Mouse (Mus musculus) bone marrow, adult 2 months (tissue): ENCODE results near the gene Adssl1. TPM values are rescaled to one million over a fixed set of nuclear protein-coding genes. Genes with fewer than 3 reads are reported as not detected.

ENCODE experiments used
- H3K27ac ChIP-seq: fragments of 200-500 bp; 2 replicates; pipeline ENCODE4 v1.5.1; 2012; ENCODE audit warnings: low read depth, mild to moderate bottlenecking, control low read depth, inconsistent platforms, low read length; ENCODE audit not compliant: control insufficient read depth, poor library complexity, insufficient read depth
- H3K4me1 ChIP-seq: fragments of 200-500 bp; 2 replicates; pipeline ENCODE4 v1.6.1; 2011; ENCODE audit warnings: low read length; ENCODE audit not compliant: control insufficient read depth, insufficient read depth
- H3K4me3 ChIP-seq: fragments of 200-500 bp; replicated peaks from 2 replicates; pipeline ENCODE3; 2011; ENCODE audit warnings: mild to moderate bottlenecking, low read depth, low read length, control low read depth; ENCODE audit not compliant: control insufficient read depth
- CTCF ChIP-seq: fragments of 200-500 bp; IDR thresholded peaks from 2 replicates; pipeline ENCODE4 v1.5.1; 2011; ENCODE audit warnings: low read length, control low read depth; ENCODE audit not compliant: control insufficient read depth, insufficient read depth
- POLR2A ChIP-seq: fragments of 200-500 bp; IDR thresholded peaks from 2 replicates; pipeline ENCODE4 v1.6.1; 2011; ENCODE audit warnings: low read depth, mild to moderate bottlenecking, control low read depth, low read length, borderline replicate concordance; ENCODE audit not compliant: control insufficient read depth
- WGBS: fragments of 180-500 bp; shearing (Covaris S2); methylation state at CpG from one replicate; pipeline ENCODE4 v1.1.7; 2018; 5-methylcytosine and 5-hydroxymethylcytosine counted together
- polyA plus RNA-seq: library from polyadenylated mRNA; stranded (reverse); fragments of >200 nt; gene quantifications from 2 replicates; pipeline ENCODE4 v1.2.4, GENCODE M21; 2011; ENCODE audit warnings: low replicate concordance; ENCODE audit not compliant: missing spikeins, insufficient read depth, insufficient read length

Gene Adssl1
- polyA plus RNA-seq, 1 experiment, result 44.8 TPM

- peak overlapping the region; percentile 78 for H3K27ac ChIP-seq
- peaks cover 2% of the 10 kb centered on the region; the same call in 1 of the 2 replicates for H3K4me1 ChIP-seq
- peak overlapping the region; percentile 59 for H3K4me3 ChIP-seq
- TF ChIP-seq POLR2A (peak; percentile 21; the same call in 1 of the 2 replicates), CTCF (no peak)
- WGBS, result 38% methylated on average over 10 of the region's 10 CpGs
Measured at GRCm38 (mm10) chr12:112667619-112668297, 47.9 kb downstream of the Adssl1 start.

GRCm38 (mm10) chr12:112670718-112671393 lies 51.0 kb downstream of the Adssl1 start:
- 55% methylated on average over 9 of the region's 9 CpGs for WGBS
- Histone ChIP-seq H3K4me1 (peaks cover 2% of the 10 kb centered on the region; the same call in 1 of the 2 replicates), H3K27ac (no peak overlapping the region), H3K4me3 (no peak overlapping the region)
- TF ChIP-seq POLR2A (no peak), CTCF (no peak)

GRCm38 (mm10) chr12:112671891-112672290 lies 52.0 kb downstream of the Adssl1 start:
- WGBS, result 88% methylated on average over 7 of the region's 7 CpGs
- TF ChIP-seq POLR2A (no peak), CTCF (no peak)
- Histone ChIP-seq H3K27ac (no peak overlapping the region), H3K4me3 (no peak overlapping the region), H3K4me1 (peaks cover under 1% of the 10 kb centered on the region; the same call in 1 of the 2 replicates)

GRCm38 (mm10) chr12:112672744-112673575 lies 53.1 kb downstream of the Adssl1 start:
- H3K27ac ChIP-seq, result peak overlapping the region; percentile 94
- WGBS, result 4% methylated on average over 21 of the region's 21 CpGs

GRCm38 (mm10) chr12:112673576-112674091 lies 53.8 kb downstream of the Adssl1 start:
- peak overlapping the region; percentile 75 for H3K4me3 ChIP-seq
- H3K27ac ChIP-seq, result peak overlapping the region; percentile 94
- TF ChIP-seq CTCF, result no peak
- TF ChIP-seq POLR2A, result no peak; the same call in 1 of the 2 replicates
- 3% methylated on average over 67 of the region's 68 CpGs for WGBS
- H3K4me1 ChIP-seq, result no peaks in the 10 kb centered on the region; the same call in 1 of the 2 replicates

More at GRCm38 (mm10) chr12:112672744-112673575, 53.1 kb downstream of the Adssl1 start:
- H3K4me1 ChIP-seq, result no peaks in the 10 kb centered on the region; the same call in 1 of the 2 replicates
- peak overlapping the region; percentile 75 for H3K4me3 ChIP-seq
- TF ChIP-seq POLR2A (no peak), CTCF (no peak)

- WGBS, result 8% methylated on average over 70 of the region's 70 CpGs
- TF ChIP-seq CTCF (no peak), POLR2A (peak; percentile 16; the same call in 1 of the 2 replicates)
- Histone ChIP-seq H3K4me1 (no peaks in the 10 kb centered on the region; the same call in 1 of the 2 replicates), H3K27ac (peak within 1 kb of the TSS; percentile 94), H3K4me3 (peak within 1 kb of the TSS; percentile 75)
Measured at GRCm38 (mm10) chr12:112674132-112675011, 54.5 kb downstream of the Adssl1 start, which contains the start of gene Akt1. TSS of gene Akt1 (minus strand) at chr12:112674884.

GRCm38 (mm10) chr12:112675245-112676035 lies 55.6 kb downstream of the Adssl1 start:
- WGBS, result 18% methylated on average over 18 of the region's 18 CpGs
- peak; percentile 92 for TF ChIP-seq CTCF
- TF ChIP-seq POLR2A, result no peak
- Histone ChIP-seq H3K4me1 (no peaks in the 10 kb centered on the region; the same call in 1 of the 2 replicates), H3K4me3 (peak overlapping the region; percentile 33), H3K27ac (peak overlapping the region; percentile 94)
